Mouse (Mus musculus) brain, embryonic 14.5 days (tissue): ENCODE measurements around the gene Ipo9.

Experiments
- CTCF ChIP-seq: fragments of 200-500 bp; IDR thresholded peaks from 2 replicates; pipeline ENCODE4 v1.5.1; 2012; ENCODE audit warnings: inconsistent platforms, mild to moderate bottlenecking, moderate library complexity, borderline replicate concordance; ENCODE audit not compliant: insufficient read depth, insufficient read length; ENCODE audit errors: extremely low read depth
- POLR2A ChIP-seq: fragments of 200-500 bp; IDR thresholded peaks from 2 replicates; pipeline ENCODE4 v1.6.1; 2012; ENCODE audit warnings: mild to moderate bottlenecking, inconsistent platforms, borderline replicate concordance; ENCODE audit not compliant: poor library complexity, insufficient read depth, insufficient read length, severe bottlenecking; ENCODE audit errors: extremely low read depth

GRCm38 (mm10) chr1:135452259-135452658, 22.0 kb upstream of the Ipo9 start:
- no peak for TF ChIP-seq POLR2A
- TF ChIP-seq CTCF = peak; percentile 55; the same call in 1 of the 2 replicates
